Mouse (Mus musculus) adrenal gland, adult 8-10 months (tissue): ENCODE results near the gene Efemp2. TPM values are rescaled to one million over a fixed set of nuclear protein-coding genes. Genes with fewer than 3 reads are reported as not detected.
A peak's percentile ranks its signal among the peaks of the same experiment; 100 is the strongest.
"Not testable (repeated sequence)": the region's sequence is repeated elsewhere in the genome, so short reads cannot be mapped to it uniquely, and the experiment has no call there.

Source experiments
- DNase-seq: peaks from one replicate; pipeline ENCODE4 v3.0.0; 2022
- total RNA-seq, 4 experiments: library from RNA; stranded (reverse); gene quantifications; 2 replicates each; pipeline ENCODE4 v1.2.4; 2022

Gene Efemp2
- total RNA-seq, 4 experiments from 2014 or later = 64.9 to 173 (median 105) TPM

DNA sequence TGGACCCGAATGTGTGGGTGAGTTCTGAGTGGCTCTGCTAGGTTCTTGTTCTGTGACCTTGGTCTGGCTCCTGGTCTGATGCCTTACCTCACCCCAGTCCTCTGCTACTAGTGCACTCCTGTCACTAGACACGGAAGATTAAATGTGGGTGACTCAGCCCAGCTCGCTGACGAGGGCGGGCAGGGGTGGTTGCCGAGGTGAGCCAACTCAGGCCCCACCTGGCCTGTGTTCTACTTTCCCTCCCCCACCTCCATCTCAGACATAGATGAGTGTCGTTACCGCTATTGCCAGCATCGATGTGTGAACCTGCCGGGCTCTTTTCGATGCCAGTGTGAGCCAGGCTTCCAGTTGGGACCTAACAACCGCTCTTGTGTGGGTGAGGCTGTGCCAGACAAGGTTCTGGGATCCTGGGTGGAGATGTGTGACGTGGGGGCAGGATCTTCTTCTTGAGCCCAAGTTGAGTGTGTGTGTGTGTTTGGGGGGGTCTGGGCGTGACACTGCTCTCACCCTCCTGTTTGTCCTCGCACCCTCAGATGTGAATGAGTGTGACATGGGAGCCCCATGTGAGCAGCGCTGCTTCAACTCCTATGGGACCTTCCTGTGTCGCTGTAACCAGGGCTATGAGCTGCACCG lies 4.0 kb downstream of the Efemp2 start:
- DNase-seq = no peak

DNA sequence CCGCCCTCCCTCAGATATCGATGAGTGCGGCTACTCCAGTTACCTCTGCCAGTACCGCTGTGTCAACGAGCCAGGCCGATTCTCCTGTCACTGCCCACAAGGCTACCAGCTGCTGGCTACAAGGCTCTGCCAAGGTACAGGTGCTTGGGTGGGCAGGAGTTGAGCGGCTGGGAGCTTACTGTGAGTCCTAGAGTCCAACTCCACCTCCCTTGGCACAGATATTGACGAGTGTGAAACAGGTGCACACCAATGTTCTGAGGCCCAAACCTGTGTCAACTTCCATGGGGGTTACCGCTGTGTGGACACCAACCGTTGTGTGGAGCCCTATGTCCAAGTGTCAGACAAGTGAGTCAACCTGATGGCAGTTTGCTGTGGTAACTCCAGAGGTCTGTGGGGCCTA lies 6.3 kb downstream of the Efemp2 start:
- DNase-seq = no peak

DNA sequence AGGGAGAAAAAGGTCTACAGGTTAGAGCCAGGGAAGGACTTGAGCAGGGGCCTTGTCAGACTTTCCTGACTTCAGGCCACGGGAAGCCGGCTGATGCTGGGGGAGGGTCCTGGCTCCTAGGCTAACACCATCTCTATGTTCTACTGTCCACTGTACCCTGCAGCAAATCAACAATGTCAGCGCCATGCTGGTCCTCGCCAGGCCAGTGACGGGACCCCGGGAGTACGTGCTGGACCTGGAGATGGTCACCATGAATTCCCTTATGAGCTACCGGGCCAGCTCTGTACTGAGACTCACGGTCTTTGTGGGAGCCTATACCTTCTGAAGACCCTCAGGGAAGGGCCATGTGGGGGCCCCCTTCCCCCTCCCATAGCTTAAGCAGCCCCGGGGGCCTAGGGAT lies 7.6 kb downstream of the Efemp2 start:
- DNase-seq = no peak

DNA sequence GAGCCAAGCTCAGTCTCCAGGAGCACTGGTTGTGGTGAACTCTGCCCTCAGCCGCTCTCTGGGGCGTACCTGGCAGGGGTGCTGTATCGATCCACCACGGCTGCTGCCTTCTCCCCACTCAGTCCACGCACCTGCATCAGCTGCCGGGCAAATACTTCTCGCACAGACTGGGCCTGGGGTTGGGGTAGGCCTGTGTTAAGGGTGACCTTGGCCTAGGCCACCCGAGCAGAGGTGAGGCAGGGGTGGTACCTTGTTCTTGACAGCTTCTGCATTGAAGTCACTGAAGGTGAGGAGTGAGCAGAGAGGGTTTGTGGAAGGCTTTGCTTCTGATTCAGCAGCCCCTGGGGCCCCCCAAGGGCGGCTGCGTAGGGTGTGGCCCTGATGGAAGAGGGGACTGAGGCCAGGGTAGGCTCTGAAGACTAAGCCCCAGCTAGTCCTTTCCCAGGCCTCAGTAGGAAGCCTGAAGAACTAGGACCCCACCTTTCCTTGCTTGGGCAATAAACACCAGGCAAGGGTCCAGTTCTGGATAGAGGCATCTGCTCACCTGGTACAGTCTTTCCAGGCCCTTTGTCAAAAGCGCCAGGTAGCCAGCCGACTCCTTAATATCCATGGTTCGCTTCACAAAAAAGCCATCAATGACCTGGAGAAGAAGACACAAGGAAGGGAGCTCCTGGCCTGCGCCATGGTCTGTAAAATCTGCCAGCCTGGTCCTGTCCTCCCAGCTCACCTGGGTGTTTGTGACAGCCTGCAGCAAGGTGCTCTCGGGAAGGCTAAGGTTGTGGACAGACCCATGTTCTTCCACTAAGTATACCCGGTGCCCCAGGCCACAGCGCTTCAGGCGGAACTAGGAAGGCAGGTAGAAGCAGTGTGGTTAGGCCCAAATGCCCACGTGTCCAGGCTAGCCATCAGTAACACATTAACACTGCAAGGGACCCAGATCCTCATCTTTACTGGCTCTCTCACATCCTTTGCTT lies 9.9 kb downstream of the Efemp2 start:
- DNase-seq = no peak

DNA sequence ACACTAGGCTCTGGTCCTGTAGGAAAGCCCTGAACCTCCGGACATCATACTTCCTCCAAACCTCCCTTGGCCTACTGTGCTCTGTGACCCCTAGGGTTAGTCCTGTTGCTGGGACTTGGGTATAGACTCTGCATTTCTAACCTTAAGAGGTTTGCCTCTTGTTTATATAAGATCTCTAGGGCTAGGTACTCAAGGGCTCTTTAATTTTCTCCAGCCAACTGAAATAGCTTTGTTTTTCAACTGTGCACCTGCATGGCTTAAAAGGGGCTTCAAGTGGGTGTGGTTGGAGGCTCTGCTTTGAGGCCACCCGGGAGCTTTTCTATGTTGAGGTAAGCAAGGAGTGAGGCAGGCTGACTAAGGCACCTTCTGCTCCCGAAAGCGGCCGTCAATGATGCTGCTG lies 10.7 kb downstream of the Efemp2 start:
- no peak for DNase-seq

DNA sequence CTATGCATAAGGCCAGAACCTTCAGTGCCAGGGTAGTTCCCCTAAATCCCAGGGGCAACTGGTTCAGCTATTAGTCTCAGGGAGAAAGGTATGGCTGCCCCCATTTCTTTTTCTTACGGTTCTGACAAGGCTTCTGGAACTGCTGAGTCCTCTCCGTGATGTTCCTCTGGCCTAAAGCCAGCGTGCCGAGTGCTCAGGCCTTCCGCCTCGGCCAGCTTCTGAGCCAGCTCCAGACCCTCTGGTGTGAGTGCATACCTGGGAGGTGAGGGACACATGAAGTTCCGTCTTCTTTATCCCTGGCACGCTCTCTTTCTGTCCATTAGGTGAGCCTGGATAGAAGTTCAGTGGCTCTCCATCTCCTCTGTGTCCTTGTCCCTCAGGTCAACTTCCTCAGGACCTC lies 11.6 kb downstream of the Efemp2 start:
- no peak for DNase-seq

DNA sequence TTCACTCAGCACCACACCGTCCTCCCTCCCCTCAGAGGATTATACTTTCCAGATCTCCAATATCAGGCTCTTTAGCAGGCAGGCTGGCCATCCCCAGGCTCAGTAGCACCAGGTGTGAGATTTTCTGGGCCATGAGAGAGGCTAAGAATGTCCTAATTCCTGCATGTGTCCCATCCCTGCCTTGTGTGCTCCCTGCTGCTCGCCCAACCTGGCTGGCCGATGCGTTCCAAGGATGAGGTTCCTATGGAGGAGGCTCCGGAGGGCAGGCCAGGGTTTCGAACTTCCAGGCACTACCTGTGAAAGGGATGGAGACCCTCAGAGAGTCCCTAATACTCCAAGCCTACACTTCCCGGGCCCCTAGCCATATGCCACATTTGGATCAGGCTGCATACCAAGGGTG lies 12.1 kb downstream of the Efemp2 start:
- no peak for DNase-seq

DNA sequence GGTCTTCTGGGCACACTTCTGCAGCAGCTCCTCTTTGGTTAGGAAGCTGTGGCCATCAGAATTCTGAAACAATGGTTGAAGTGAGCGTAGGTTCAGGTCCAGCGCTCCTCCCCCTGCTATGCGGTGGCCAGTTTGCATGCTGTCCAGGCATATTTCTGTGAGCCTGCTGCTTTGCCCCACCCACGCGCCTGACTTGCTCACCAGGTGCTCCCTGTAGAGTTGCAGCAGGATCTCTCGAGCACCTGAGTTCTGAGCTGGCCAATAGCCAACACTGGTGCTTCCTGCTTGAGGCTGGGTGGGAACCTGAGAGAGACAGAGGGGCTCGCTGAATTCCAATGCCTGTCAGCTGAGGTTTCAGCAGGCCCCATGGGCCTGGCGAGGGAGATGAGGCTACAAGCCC lies 12.5 kb downstream of the Efemp2 start:
- DNase-seq = no peak

DNA sequence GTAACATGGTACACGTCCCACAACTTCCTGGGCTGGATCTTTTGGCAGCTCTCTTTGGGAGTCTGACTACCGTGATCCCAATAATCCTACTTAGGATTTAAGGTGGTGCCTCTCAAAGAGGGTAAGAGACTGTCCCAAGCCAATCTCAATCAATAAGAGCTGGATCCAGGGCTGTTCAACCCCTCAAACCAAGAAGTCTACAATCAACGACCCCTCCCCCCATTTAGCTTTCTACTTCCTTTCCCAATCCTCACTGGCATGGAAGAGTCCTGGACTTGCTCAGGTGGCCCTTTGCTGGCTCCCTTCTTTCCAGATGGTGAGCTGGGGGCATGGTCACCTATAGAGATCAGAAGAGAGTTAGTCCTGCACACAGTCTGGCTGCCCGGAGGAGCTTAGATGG lies 13.0 kb downstream of the Efemp2 start:
- no peak for DNase-seq

DNA sequence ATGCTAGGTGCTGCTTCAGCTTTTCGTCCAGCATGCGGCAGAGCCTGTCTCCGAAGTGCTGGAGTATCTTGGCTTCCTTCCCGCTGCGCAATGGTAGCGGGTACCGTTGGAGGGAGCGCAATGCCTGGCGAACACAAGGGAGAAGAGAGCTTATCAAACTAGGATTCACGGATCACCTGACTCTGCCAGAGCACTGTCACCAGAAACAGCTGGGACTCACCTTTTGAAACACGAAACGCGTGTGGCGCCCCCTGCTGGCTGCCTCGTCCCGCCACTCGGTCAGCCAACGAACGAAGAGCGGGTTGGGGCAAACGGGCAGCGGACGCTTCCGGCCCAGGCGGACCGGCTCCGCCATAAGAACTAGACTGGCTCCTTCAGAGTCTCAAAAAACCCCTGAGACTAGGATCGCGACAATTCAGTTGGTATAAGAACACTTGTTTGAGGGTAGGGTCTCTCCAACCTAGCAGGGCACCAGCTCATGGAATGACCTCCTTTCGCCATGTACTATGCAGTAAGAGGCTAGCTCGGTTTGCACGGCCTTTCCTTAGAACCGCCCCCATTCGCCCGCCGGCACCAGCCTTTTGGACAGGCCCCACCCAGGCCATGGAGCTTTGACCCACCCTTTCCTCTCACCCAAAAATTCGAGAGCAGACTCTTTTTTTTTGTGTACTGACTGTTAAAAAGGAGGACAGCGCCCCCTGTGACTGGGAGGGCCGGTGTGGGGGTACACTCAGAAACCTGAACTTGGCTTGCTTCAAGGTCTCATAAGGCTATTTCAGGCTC lies 14.2 kb downstream of the Efemp2 start, which contains the start of gene Mus81:
Gene Mus81, minus strand, starts transcription at position 635 of the 783 bp plus-strand sequence.
- peak; percentile 97 for DNase-seq

DNA sequence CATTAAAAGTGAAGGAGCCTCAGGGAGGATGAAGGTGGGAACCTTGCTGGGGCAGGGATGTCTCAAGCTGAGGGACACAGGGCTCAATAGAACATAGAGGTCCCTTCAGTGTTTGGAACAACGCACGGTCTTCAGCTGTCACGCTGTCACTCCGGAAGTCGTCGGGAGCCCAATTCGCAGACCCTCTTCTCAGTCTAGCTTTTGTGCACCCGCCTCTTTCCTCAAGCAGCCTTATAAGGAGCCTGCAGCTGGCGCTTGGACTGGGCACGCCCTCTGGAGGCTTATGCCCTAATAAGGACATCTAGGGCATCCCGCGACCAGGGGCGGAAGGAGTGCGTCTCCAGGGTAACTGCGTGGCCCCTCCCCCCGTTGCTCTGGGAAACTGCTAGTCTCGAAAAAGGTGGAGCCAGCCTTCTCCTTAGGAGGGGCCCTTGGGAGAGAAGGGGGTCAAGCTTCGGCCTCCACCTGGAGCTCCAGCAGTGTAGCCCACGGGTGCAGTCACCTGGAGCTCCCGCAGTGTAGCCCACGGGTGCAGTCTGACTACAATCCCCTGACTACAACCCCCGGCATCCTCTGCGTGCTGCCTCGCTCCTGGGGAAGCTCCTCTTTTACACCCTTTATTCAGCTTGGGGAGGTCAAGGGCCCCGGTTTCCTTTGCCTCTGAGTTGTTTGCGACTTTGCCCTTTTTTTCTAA lies 15.3 kb downstream of the Efemp2 start:
- DNase-seq = peak; percentile 96

DNA sequence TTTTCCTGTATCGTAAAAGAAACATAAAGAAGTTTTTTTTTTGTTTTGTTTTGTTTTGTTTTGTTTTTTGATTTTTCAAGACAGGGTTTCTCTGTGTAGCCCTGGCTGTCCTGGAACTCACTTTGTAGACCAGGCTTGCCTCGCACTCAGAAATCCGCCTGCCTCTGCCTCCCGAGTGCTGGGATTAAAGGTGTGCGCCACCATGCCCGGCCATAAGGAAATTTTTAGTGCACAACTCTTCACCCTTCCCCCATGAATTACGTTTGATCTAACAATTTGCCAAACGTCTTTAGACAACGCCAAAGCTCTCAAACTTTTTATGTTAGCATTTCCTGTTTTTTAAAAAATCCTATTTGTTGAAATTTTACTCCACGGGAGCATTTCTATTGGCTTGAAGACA lies 16.0 kb downstream of the Efemp2 start:
- not testable (repeated sequence) for DNase-seq

DNA sequence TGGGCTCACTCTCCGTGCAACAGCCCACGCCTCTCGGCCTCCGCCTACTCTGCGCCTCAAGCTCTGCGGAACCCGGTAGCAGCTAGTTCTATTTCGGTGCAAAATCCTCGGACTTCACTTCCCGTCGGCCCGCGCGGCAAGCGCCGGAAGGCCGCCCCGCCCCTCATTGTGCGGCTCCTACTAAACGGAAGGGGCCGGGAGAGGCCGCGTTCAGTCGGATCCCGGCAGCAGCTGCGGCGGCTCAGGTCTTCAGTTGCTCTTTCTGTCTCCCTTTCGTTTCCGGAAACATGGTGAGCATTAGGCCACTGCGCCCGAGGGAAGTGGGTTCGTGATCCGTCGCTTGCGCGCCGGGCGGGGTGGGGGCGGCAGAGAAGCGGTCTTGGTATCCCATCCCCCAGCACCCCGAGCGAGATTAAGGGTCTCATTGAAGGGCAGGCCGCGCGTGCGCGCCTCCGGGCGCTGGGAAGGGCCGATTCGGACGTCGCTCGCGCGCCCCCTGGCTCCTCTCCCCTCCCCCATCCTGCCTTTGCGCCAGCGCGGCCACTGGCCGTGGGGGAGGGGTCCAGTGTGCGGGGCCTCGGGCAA lies 16.7 kb downstream of the Efemp2 start, which contains the start of gene Cfl1:
Gene Cfl1, plus strand, starts transcription at position 143 of the 585 bp plus-strand sequence.
- DNase-seq = peak; percentile 94

DNA sequence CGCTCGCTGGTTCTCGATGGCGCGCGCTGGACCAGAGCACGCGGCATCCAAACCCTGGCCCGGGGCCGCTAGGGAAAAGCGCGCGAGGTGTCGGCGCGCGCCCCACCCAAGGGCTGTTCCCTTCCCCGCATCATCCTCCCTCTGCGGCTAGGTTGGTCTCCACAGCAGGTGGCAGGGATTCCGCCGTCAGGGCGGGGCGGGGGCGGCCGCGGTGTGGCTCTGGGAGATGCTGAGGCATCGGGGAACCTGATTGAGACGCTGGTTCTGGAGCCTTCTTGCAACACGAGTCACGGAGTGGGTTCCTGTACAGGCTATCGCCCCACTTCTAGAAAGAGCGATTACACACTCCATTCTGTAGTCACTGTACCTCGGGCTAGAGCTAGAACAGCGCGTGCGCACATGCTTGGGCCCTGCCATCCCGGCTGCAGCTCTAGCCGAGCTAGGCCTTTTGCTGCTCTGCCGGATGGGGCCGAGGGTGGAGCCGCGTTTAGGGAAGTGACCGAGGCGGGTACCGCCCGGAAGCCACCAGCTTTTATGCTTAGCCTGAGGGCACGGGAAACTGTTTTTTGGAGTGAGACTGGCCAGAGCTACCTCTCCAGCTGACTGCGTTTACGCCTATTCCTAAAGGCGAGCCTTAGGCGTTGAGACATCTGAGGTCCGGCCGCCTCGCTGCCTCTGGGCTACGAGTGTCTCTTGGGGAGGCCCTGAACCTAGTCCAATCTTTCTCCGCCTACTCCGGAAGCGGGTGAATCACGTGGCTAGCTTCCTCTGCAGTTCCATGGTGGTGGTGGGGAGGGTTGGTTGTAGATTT lies 17.3 kb downstream of the Efemp2 start:
- peak; percentile 85 for DNase-seq

DNA sequence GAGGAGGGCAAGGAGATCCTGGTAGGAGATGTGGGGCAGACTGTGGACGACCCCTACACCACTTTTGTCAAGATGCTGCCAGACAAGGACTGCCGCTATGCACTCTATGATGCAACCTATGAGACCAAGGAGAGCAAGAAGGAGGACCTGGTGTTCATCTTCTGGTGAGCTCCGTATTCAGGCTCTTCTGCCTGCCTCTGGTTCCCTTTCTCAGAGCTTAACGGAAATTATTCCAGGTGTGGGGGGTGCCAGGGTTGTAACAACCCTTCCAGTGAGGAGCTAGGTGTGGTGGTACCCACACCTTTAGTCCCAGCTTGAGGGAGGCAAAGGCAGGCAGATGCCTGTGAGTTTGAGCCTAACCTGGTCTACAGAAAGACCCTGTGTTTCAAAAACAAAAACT lies 18.9 kb downstream of the Efemp2 start:
- no peak for DNase-seq

DNA sequence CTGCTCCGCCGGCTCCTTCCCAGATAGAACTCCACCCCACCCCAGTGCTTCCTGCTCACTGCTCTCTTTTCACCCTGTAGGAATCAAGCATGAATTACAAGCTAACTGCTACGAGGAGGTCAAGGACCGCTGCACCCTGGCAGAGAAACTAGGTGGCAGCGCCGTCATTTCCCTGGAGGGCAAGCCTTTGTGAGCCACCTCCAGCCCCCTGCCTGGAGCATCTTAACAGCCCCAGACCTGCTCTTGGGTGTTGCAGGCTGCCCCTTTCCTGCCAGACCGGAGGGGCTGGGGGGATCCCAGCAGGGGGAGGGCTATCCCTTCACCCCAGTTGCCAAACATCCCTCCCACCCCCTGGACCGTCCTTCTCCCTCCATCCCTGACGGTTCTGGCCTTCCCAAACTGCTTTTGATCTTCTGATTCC lies 19.6 kb downstream of the Efemp2 start:
- DNase-seq = not testable (repeated sequence)

DNA sequence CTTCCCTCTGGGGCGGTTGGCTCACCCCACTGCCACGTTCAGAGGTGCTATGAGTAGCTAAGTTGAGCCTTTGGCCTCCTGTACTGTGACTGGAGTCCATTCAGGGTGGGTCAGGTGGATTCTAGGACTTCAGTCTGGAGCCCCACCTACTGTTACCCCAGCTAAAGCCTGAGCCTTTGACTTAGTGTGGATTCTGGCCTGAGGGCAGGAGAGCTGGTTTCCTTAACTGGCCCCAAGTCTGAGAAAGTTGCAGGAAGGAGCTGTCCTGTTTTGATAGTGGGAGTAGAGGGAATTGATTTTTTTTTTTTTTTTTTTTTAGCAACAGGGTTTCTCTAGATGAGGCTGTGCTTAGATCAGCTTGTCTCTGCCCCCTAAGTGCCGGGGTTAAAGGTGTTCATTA lies 20.6 kb downstream of the Efemp2 start:
- no peak for DNase-seq

DNA sequence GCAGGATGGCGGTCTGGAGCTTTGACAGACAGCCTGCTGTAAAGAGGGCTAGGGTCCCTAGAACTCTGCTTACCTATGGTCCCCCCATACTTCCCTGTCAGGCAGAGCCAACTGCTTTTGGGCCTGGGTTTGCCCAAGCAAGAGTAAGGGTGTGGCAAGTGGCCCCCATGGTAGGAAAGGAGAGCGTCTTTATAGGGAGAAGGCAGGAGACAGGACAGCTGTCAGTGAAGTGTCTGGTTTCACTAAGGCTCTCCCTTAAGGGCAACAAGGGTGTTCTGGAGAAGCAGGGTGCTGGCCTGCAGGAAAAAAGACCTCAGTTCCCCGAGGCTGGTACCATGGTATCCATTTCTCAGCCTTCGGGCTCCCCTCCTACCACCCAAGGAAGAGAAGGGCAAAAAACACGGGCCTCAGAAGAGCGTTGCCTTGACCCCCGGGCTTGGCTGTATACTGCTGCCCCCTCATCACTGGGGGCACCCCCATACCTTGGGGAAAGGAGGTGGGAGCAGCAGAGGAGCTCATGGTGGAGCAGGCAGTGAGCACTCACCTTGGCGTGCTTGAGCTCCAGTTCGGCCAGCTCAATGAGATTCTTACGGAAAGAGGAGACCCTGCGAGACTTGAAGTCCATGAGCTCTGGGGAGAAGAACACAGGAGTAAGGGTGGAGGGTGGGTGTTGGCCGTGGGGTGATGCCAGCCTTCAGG lies 21.7 kb downstream of the Efemp2 start:
- DNase-seq = no peak

DNA sequence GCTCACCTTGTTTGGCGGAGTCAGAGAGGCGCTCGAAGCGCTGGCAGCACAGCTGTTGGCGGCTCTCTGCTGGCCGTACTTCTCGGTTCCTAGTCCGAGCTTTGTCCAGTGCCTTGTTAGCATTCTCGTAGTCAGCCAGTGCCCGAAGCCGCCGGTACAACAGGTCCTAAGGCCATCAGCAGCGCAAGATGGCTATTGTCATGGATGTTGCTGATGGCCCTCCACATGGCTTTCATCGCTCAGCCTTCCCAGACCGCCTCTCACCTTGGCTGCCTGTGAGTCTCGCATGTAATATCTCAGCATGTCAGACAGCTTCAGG lies 22.3 kb downstream of the Efemp2 start:
- no peak for DNase-seq

DNA sequence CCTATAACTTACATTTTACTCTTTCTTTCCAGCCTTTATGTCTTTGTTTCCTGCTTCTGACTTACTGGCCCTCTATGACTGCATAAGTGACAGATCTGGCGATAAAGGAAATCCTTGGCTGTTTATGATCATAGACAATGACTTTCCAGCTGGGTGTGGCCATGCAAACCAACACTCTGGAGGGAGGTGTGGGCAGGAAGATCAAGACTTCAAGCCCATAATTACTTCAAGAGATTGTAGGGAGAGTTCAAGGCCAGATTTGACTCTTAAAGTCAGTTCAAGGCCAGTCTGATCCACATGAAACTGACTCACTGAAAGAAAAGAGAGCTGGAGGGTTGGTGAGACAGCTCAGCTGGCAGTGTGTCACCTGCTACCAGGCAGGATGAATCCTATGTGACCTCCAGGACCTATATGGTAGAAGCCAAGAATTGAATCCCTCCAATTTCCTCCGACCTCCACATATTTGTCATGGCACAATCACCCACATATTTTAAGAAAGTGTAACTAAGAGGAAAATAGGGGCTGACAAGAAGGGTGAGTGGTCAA lies 26.6 kb downstream of the Efemp2 start:
- no peak for DNase-seq
